Mouse (Mus musculus) leukemia stem cell, adult 10-12 weeks (primary cell): ENCODE data around the gene Tmod2. TPM values are rescaled to one million over a fixed set of nuclear protein-coding genes. Genes with fewer than 3 reads are reported as not detected.

Source experiments
- polyA plus RNA-seq: library from polyadenylated mRNA; stranded (reverse); fragments of >175 nt; gene quantifications from 2 replicates; pipeline ENCODE4 v1.2.3, GENCODE M21; 2012; ENCODE audit warnings: low replicate concordance

Gene Tmod2
- 0.07 TPM in 1 of 2 replicates, not detected in the other for polyA plus RNA-seq

GRCm38 (mm10) chr9:75610571-75611493, at the start of gene Tmod2:
Tmod2 (minus strand) TSS chr9:75611325.

DNA sequence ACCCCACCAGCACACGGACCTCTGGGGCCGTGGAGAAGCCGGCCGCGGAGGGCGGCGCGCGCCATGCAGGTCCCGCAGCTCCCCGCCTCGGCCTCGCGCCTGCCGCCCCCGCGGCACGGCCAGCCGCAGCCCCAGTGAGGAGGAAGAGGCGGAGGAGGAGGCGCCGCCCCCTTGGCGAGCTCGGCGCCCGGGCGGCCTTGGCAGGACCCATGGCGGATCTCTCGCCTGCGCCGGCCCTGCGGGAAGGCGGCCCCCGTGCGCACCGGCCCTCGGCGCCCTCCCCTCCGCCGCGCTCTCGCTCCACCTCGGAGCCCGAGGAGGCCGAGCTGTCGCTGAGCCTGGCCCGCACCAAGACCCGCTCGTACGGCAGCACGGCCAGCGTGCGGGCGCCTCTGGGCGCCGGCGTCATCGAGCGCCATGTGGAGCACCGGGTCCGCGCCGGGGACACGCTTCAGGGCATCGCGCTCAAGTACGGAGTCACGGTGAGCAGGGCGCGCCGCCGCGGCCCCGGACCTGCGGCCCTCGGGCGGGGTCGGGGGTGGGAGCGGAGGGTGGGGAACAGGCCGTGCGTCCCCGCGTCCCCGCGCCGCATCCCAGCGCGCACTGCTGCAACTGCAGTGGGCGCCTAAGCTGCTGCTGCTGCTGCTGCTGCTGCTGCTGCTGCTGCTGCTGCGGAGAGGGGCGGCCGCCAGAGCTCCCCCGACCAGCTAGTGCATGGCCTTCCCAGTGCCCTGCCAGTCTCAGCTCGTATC, 14.6 kb upstream of the Tmod2 start, which contains the start of gene Lysmd2:
Lysmd2 (plus strand) TSS at position 186 of the 752 bp plus-strand sequence.

GRCm38 (mm10) chr9:75559512-75560012, 51.6 kb downstream of the Tmod2 start, which contains the start of gene Tmod3:
Tmod3 (minus strand) TSS chr9:75559657.

Other genes starting within 250 kb of the Tmod2 start
- 5.6 and 10.4 TPM in 2 replicates for gene Mapk6, start 201.3 kb downstream of the Tmod2 start, polyA plus RNA-seq
- gene Leo1, start 169.8 kb downstream of the Tmod2 start, polyA plus RNA-seq: 8.5 and 10.5 TPM in 2 replicates
- 3.3 and 11.9 TPM in 2 replicates for gene Tmod3, start 51.7 kb downstream of the Tmod2 start, polyA plus RNA-seq
- 4.8 TPM in 2 replicates for gene Lysmd2, start 14.4 kb upstream of the Tmod2 start, polyA plus RNA-seq
- not detected in 2 replicates for gene Scg3, start 72.7 kb upstream of the Tmod2 start, polyA plus RNA-seq
- gene Bmp5, start 164.0 kb upstream of the Tmod2 start, polyA plus RNA-seq: not detected in 2 replicates